In genomic region chr8:8109785-8110350, GRCm38 (mm10) we compare ENCODE assay signal across 20 mouse cellular contexts.
A peak's percentile ranks its signal among the peaks of the same experiment; 100 is the strongest.
DNase-seq lines count a peak whose midpoint lies in the region; ATAC-seq lines count a peak whose summit lies in the region.
"Had no signal": no experiment of that assay in that cellular context is flagged by ENCODE, and none has a peak within 500 bp of the region (broad histone marks: within the 10 kb centered on the region; RNA-seq: fewer than 3 reads in every experiment).

No protein-coding gene starts in this region.

- WGBS in embryonic facial prominence, embryonic 13.5 days: 61% methylated on average over 2 of the region's 2 CpGs
- 63% methylated on average over 2 of the region's 2 CpGs for WGBS in embryonic facial prominence, embryonic 10.5 days
- WGBS in heart, embryonic 14.5 days: 21% methylated on average over 2 of the region's 2 CpGs
- 60% methylated on average over 2 of the region's 2 CpGs for WGBS in kidney, embryonic 16.5 days
- WGBS in embryonic facial prominence, embryonic 15.5 days: 51% methylated on average over 2 of the region's 2 CpGs

- no peak overlapping the region for H3K9ac ChIP-seq in embryonic facial prominence, embryonic 13.5 days
- no peak overlapping the region for H3K9ac ChIP-seq in heart, embryonic 14.5 days (ENCODE audit: low read length)
- H3K9ac ChIP-seq in kidney, embryonic 16.5 days (replicated peaks; ENCODE audit: low read length): no peak overlapping the region
- no peak overlapping the region for H3K9ac ChIP-seq in embryonic facial prominence, embryonic 15.5 days
- H3K9ac ChIP-seq: liver, embryonic 12.5 days had no signal

- H3K27me3 ChIP-seq in embryonic facial prominence, embryonic 13.5 days: no peaks in the 10 kb centered on the region
- H3K27me3 ChIP-seq in embryonic facial prominence, embryonic 10.5 days (replicated peaks; ENCODE audit: low read depth, poor library complexity, severe bottlenecking): no peaks in the 10 kb centered on the region
- H3K27me3 ChIP-seq in heart, embryonic 14.5 days (ENCODE audit: control insufficient read depth, insufficient read depth, low read length): no peaks in the 10 kb centered on the region
- no peaks in the 10 kb centered on the region; the same call in 1 of the 2 replicates for H3K27me3 ChIP-seq in kidney, embryonic 16.5 days (ENCODE audit: insufficient read depth, low read length)
- H3K27me3 ChIP-seq in embryonic facial prominence, embryonic 15.5 days: no peaks in the 10 kb centered on the region
- H3K27me3 ChIP-seq: liver, embryonic 12.5 days; Patski had no signal

- H3K4me1 ChIP-seq in embryonic facial prominence, embryonic 13.5 days: no peaks in the 10 kb centered on the region; the same call in 1 of the 2 replicates
- H3K4me1 ChIP-seq in embryonic facial prominence, embryonic 10.5 days: 0 out of 2 replicates have a peak, but pooled peaks cover 4% of the 10 kb centered on the region
- H3K4me1 ChIP-seq in heart, embryonic 14.5 days (ENCODE audit: control insufficient read depth in 2 of 2, insufficient read depth in 2 of 2, low read length in 2 of 2): peaks cover 3 to 8% of the 10 kb centered on the region in 2 experiments; a peak in 2 of 4 replicates
- H3K4me1 ChIP-seq in kidney, embryonic 16.5 days (ENCODE audit: insufficient read depth, low read length): peaks cover 8% of the 10 kb centered on the region
- no peaks in the 10 kb centered on the region for H3K4me1 ChIP-seq in embryonic facial prominence, embryonic 15.5 days
- H3K4me1 ChIP-seq: liver, embryonic 12.5 days had no signal

- H3K36me3 ChIP-seq in embryonic facial prominence, embryonic 13.5 days: no peaks in the 10 kb centered on the region
- no peaks in the 10 kb centered on the region for H3K36me3 ChIP-seq in embryonic facial prominence, embryonic 10.5 days (replicated peaks)
- H3K36me3 ChIP-seq in heart, embryonic 14.5 days (ENCODE audit: control insufficient read depth, insufficient read depth, low read length): no peaks in the 10 kb centered on the region
- H3K36me3 ChIP-seq in kidney, embryonic 16.5 days (ENCODE audit: insufficient read depth, low read length): no peaks in the 10 kb centered on the region
- no peaks in the 10 kb centered on the region for H3K36me3 ChIP-seq in embryonic facial prominence, embryonic 15.5 days
- H3K36me3 ChIP-seq: liver, embryonic 12.5 days had no signal

- intact Hi-C loops in left cerebral cortex, postnatal 10 days (cut with DNase I): no loop called here

- H3K27ac ChIP-seq in embryonic facial prominence, embryonic 13.5 days: no peak overlapping the region
- no peak overlapping the region; the same call in 1 of the 2 replicates for H3K27ac ChIP-seq in embryonic facial prominence, embryonic 10.5 days (replicated peaks)
- H3K27ac ChIP-seq in heart, embryonic 14.5 days (replicated peaks in 1 of 2; ENCODE audit: control insufficient read depth in 1 of 2, insufficient read depth in 1 of 2, low read depth in 2 of 2, low read length in 2 of 2): no peak overlapping the region
- H3K27ac ChIP-seq in kidney, embryonic 16.5 days (ENCODE audit: low read length): peak overlapping the region; percentile 46; the same call in 1 of the 2 replicates
- H3K27ac ChIP-seq in embryonic facial prominence, embryonic 15.5 days (replicated peaks): peak overlapping the region; percentile 55; the same call in 1 of the 2 replicates
- H3K27ac ChIP-seq: left cerebral cortex, adult 2 months; liver, embryonic 12.5 days had no signal

- DNase-seq in embryonic facial prominence, embryonic 10.5 days (ENCODE audit: low spot score): no peak
- no peak for DNase-seq in heart, adult 9 months (ENCODE audit: low spot score in 2 of 2)
- no peak for DNase-seq in kidney, adult 11 months
- DNase-seq in left cerebral cortex, postnatal 10 days (ENCODE audit: extremely low spot score in 1 of 2, low spot score in 2 of 2): no peak
- DNase-seq: adrenal gland, adult 8-10 months; cerebellum, adult 9-11 months; kidney, postnatal 10 days; layer of hippocampus, adult 9-11 months; lung, adult 2 months; retina, postnatal 1 day had no signal

- H3K9me3 ChIP-seq in embryonic facial prominence, embryonic 13.5 days: no peaks in the 10 kb centered on the region
- H3K9me3 ChIP-seq in embryonic facial prominence, embryonic 10.5 days: no peaks in the 10 kb centered on the region
- H3K9me3 ChIP-seq in heart, embryonic 14.5 days (ENCODE audit: control insufficient read depth, low read length): no peaks in the 10 kb centered on the region
- H3K9me3 ChIP-seq in kidney, embryonic 16.5 days (ENCODE audit: low read length): no peaks in the 10 kb centered on the region
- no peaks in the 10 kb centered on the region for H3K9me3 ChIP-seq in embryonic facial prominence, embryonic 15.5 days (replicated peaks)
- H3K9me3 ChIP-seq: liver, embryonic 12.5 days had no signal

- ATAC-seq in embryonic facial prominence, embryonic 13.5 days (ENCODE audit: insufficient number of reproducible peaks, insufficient read depth, low FRiP score, low TSS enrichment, low read depth): peak; percentile 69
- ATAC-seq in heart, embryonic 14.5 days (ENCODE audit: insufficient number of reproducible peaks, insufficient read depth, low FRiP score, low read depth): peak; percentile 72
- ATAC-seq in kidney, embryonic 16.5 days (ENCODE audit: low FRiP score, low TSS enrichment): peak; percentile 82
- no peak for ATAC-seq in embryonic facial prominence, embryonic 15.5 days (ENCODE audit: insufficient number of reproducible peaks, low FRiP score, low TSS enrichment, low read depth)
- ATAC-seq: CD4-positive, CD25-positive, alpha-beta regulatory T cell, adult 4 months; inflammation-experienced regulatory T-cells, adult 6 months; liver, embryonic 12.5 days; Patski had no signal

- no peak overlapping the region for H3K4me3 ChIP-seq in embryonic facial prominence, embryonic 13.5 days
- no peak overlapping the region for H3K4me3 ChIP-seq in embryonic facial prominence, embryonic 10.5 days
- H3K4me3 ChIP-seq in heart, embryonic 14.5 days (ENCODE audit: control insufficient read depth in 1 of 2, insufficient read depth in 1 of 2, low read depth in 1 of 2, low read length in 2 of 2): no peak overlapping the region
- H3K4me3 ChIP-seq in kidney, embryonic 16.5 days (ENCODE audit: low read length): no peak overlapping the region
- H3K4me3 ChIP-seq in embryonic facial prominence, embryonic 15.5 days (replicated peaks): no peak overlapping the region
- H3K4me3 ChIP-seq: left cerebral cortex, adult 2 months; liver, embryonic 12.5 days had no signal

- H3K4me2 ChIP-seq in embryonic facial prominence, embryonic 13.5 days: no peak overlapping the region
- no peak overlapping the region for H3K4me2 ChIP-seq in heart, embryonic 14.5 days (ENCODE audit: low read length)
- no peak overlapping the region for H3K4me2 ChIP-seq in kidney, embryonic 16.5 days (replicated peaks; ENCODE audit: low read depth, low read length)
- H3K4me2 ChIP-seq in embryonic facial prominence, embryonic 15.5 days (replicated peaks): no peak overlapping the region
- H3K4me2 ChIP-seq: liver, embryonic 12.5 days; midbrain, embryonic 11.5 days had no signal

Comparison
In these comparisons a context has a peak if more than half of its experiments do, and no peak if none do; other contexts are left out.
1. H3K27ac ChIP-seq: peak in kidney, embryonic 16.5 days (single experiment) and embryonic facial prominence, embryonic 15.5 days (single experiment); none in embryonic facial prominence, embryonic 13.5 days (single experiment), embryonic facial prominence, embryonic 10.5 days (single experiment) and heart, embryonic 14.5 days (0 of 2).